Mouse (Mus musculus): ENCODE results near the gene Zscan5b.
"Not testable (repeated sequence)": the region's sequence is repeated elsewhere in the genome, so short reads cannot be mapped to it uniquely, and the experiment has no call there.

Gene Zscan5b

GRCm38 (mm10) chr7:6221978-6222377 lies at the start of gene Zscan5b:
TSS of gene Zscan5b (plus strand) at chr7:6222278.
- in situ Hi-C loops (cut with MboI) = no loop called here

GRCm38 (mm10) chr7:6172674-6173244 lies 49.3 kb upstream of the Zscan5b start:
- in situ Hi-C loops (cut with MboI) = no loop called here

- in situ Hi-C loops (cut with MboI) = no loop called here
These were observed 48.2 kb upstream of the Zscan5b start for GRCm38 (mm10) chr7:6173872-6174271.

GRCm38 (mm10) chr7:6174365-6174987 lies 47.6 kb upstream of the Zscan5b start:
- in situ Hi-C loops (cut with MboI) = not testable (repeated sequence)

GRCm38 (mm10) chr7:6179013-6179412 lies 43.1 kb upstream of the Zscan5b start:
- in situ Hi-C loops (cut with MboI) = no loop called here

- in situ Hi-C loops (cut with MboI) = no loop called here
These were observed 39.2 kb upstream of the Zscan5b start for GRCm38 (mm10) chr7:6182882-6183281.

GRCm38 (mm10) chr7:6183802-6184201 lies 38.3 kb upstream of the Zscan5b start:
- in situ Hi-C loops (cut with MboI) = no loop called here

- in situ Hi-C loops (cut with MboI) = no loop called here
These were observed 37.6 kb upstream of the Zscan5b start for GRCm38 (mm10) chr7:6184521-6184920.

- in situ Hi-C loops (cut with MboI) = no loop called here
These were observed 36.7 kb upstream of the Zscan5b start for GRCm38 (mm10) chr7:6185391-6185790.

GRCm38 (mm10) chr7:6186176-6186575 lies 35.9 kb upstream of the Zscan5b start:
- in situ Hi-C loops (cut with MboI) = no loop called here

GRCm38 (mm10) chr7:6186756-6187155 lies 35.3 kb upstream of the Zscan5b start:
- in situ Hi-C loops (cut with MboI) = no loop called here

GRCm38 (mm10) chr7:6189542-6189941 lies 32.5 kb upstream of the Zscan5b start:
- in situ Hi-C loops (cut with MboI) = no loop called here

GRCm38 (mm10) chr7:6191376-6191775 lies 30.7 kb upstream of the Zscan5b start:
- in situ Hi-C loops (cut with MboI) = loop anchor here (10.0 kb wide), 1 partner anchor 67 kb away; no protein-coding TSS in a partner anchor

- in situ Hi-C loops (cut with MboI) = loop anchor here (10.0 kb wide), 1 partner anchor 69 kb away; no protein-coding TSS in a partner anchor
These were observed 27.9 kb upstream of the Zscan5b start for GRCm38 (mm10) chr7:6194129-6194528.

- in situ Hi-C loops (cut with MboI) = loop anchor here (10.0 kb wide), 1 partner anchor 71 kb away; no protein-coding TSS in a partner anchor
These were observed 26.3 kb upstream of the Zscan5b start for GRCm38 (mm10) chr7:6195777-6196176.

GRCm38 (mm10) chr7:6196790-6197189 lies 25.3 kb upstream of the Zscan5b start, which contains the start of gene Galp:
TSS of gene Galp (plus strand) at chr7:6197090.
- in situ Hi-C loops (cut with MboI) = loop anchor here (10.0 kb wide), 1 partner anchor 72 kb away; no protein-coding TSS in a partner anchor

GRCm38 (mm10) chr7:6204200-6204599 lies 17.9 kb upstream of the Zscan5b start:
- in situ Hi-C loops (cut with MboI) = no loop called here

GRCm38 (mm10) chr7:6213144-6213543 lies 8.9 kb upstream of the Zscan5b start:
- in situ Hi-C loops (cut with MboI) = no loop called here

GRCm38 (mm10) chr7:6214691-6215090 lies 7.4 kb upstream of the Zscan5b start:
- in situ Hi-C loops (cut with MboI) = not testable (repeated sequence)

- in situ Hi-C loops (cut with MboI) = no loop called here
These were observed 1.9 kb upstream of the Zscan5b start for GRCm38 (mm10) chr7:6220147-6220546.

GRCm38 (mm10) chr7:6228491-6228890 lies 6.4 kb downstream of the Zscan5b start:
- in situ Hi-C loops (cut with MboI) = not testable (repeated sequence)

GRCm38 (mm10) chr7:6239787-6240186 lies 17.7 kb downstream of the Zscan5b start:
- in situ Hi-C loops (cut with MboI) = no loop called here

- in situ Hi-C loops (cut with MboI) = not testable (repeated sequence)
These were observed 18.9 kb downstream of the Zscan5b start for GRCm38 (mm10) chr7:6240841-6241425.
